ENCODE assay signal across 9 mouse cellular contexts in the genomic region with DNA sequence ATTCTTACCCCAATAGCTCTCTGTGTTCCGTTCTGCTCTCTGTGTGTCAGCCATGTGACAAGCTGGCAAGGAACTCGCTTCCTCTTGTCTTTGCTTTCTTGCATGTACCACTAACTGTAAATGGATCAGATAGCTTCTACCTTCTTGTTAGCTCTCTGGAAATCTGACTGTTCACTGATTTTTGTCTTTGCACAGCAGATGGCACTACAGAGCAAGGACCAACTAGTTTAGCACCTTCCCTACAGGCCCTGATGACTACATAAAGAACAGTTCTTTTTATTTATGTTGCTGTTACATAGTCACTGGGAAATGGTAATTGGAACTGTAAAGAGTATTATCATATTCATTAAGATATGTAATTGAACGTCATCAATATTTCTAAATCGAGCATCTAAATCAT.
A peak's percentile ranks its signal among the peaks of the same experiment; 100 is the strongest.
DNase-seq lines count a peak whose midpoint lies in the region; ATAC-seq and TF ChIP-seq lines count a peak whose summit lies in the region.
"Had no signal": no experiment of that assay in that cellular context is flagged by ENCODE, and none has a peak within 500 bp of the region (broad histone marks: within the 10 kb centered on the region; RNA-seq: fewer than 3 reads in every experiment).

No protein-coding gene starts in this region.

- no peak overlapping the region for H3K9ac ChIP-seq in ES-E14 (ENCODE audit: insufficient read depth, low read depth, low read length, poor library complexity, severe bottlenecking)
- H3K9ac ChIP-seq: hindbrain, embryonic 15.5 days; stomach, embryonic 15.5 days had no signal

- intact Hi-C loops in left cerebral cortex, postnatal 10 days (cut with DNase I) = no loop called here

- no peaks in the 10 kb centered on the region for H3K9me3 ChIP-seq in ES-E14 (ENCODE audit: control insufficient read depth, insufficient read depth, low read depth, low read length)
- H3K9me3 ChIP-seq: hindbrain, embryonic 15.5 days; stomach, embryonic 15.5 days had no signal

- no peak overlapping the region for H3K27ac ChIP-seq in ES-E14 (ENCODE audit: insufficient read depth, low read depth, low read length, poor library complexity, severe bottlenecking)
- H3K27ac ChIP-seq: hindbrain, embryonic 15.5 days; stomach, embryonic 15.5 days had no signal

- ATAC-seq in CD4-positive, CD25-positive, alpha-beta regulatory T cell, adult 4 months = no peak

- H3K4me1 ChIP-seq in ES-E14 (ENCODE audit: control insufficient read depth in 2 of 2, insufficient read depth in 2 of 2, low read length in 2 of 2, poor library complexity in 1 of 2) = no peaks in the 10 kb centered on the region
- H3K4me1 ChIP-seq: hindbrain, embryonic 15.5 days; stomach, embryonic 15.5 days had no signal

- H3K4me3 ChIP-seq in ES-E14 (ENCODE audit: insufficient read depth in 1 of 2, low read depth in 1 of 2, low read length in 2 of 2, poor library complexity in 1 of 2, severe bottlenecking in 1 of 2) = no peak overlapping the region
- H3K4me3 ChIP-seq: hindbrain, embryonic 15.5 days; stomach, embryonic 15.5 days had no signal

- no peaks in the 10 kb centered on the region for H3K36me3 ChIP-seq in ES-E14 (ENCODE audit: control insufficient read depth, insufficient read depth, low read length, poor library complexity, severe bottlenecking)
- H3K36me3 ChIP-seq: hindbrain, embryonic 15.5 days; stomach, embryonic 15.5 days had no signal

- peak; percentile 2 for DNase-seq in kidney, postnatal 14 days
- DNase-seq in kidney, adult 18-20 months = no peak
- peak; percentile 15 for DNase-seq in ES-E14 (ENCODE audit: low read depth, low spot score)
- peak; percentile 29 for DNase-seq in adrenal gland, postnatal 10 days
- DNase-seq in left cerebral cortex, postnatal 10 days (ENCODE audit: extremely low spot score in 1 of 2, low spot score in 2 of 2) = peak; percentile 26 to 45
- no peak for DNase-seq in ovary, postnatal 10 days (ENCODE audit: low spot score)

- in situ Hi-C loops in ES-E14 (cut with MboI; ENCODE audit: low sequenced_read_pairs in 2 of 2, unreplicated experiment in 2 of 2) = no loop called here

TF ChIP-seq in ES-E14, 5 proteins besides CTCF, POLR2A, EP300 and RAD21:
- TF ChIP-seq ZC3H11A (IDR thresholded peaks at IDR 0.05; ENCODE audit: borderline replicate concordance, low read depth, low read length) (0 out of 2 replicates have a peak, but pooled peaks have one; percentile 16), ZNF384 (IDR thresholded peaks at IDR 0.05; ENCODE audit: low read depth, low read length) (no peak)

Comparison
In these comparisons a context has a peak if more than half of its experiments do, and no peak if none do; other contexts are left out.
1. DNase-seq: peak in kidney, postnatal 14 days (single experiment), ES-E14 (single experiment), adrenal gland, postnatal 10 days (single experiment) and left cerebral cortex, postnatal 10 days (2 of 2); none in kidney, adult 18-20 months (single experiment) and ovary, postnatal 10 days (single experiment).